Mouse (Mus musculus) forebrain, embryonic 15.5 days (tissue): Measurements from ENCODE around the gene Fscn3. TPM values are rescaled to one million over a fixed set of nuclear protein-coding genes. Genes with fewer than 3 reads are reported as not detected.

Source experiments
- ATAC-seq: fragments of 200-750 bp; cut with Nextera tagmentation; replicated peaks from 2 replicates; pipeline ENCODE4 v1.8.0; 2017; ENCODE audit warnings: mild to moderate bottlenecking, moderate TSS enrichment, moderate library complexity
- H3K27ac ChIP-seq: fragments of 300-500 bp; sonication (generic); replicated peaks from 2 replicates; pipeline ENCODE4 v1.5.1; 2015; ENCODE audit warnings: mild to moderate bottlenecking, inconsistent platforms
- H3K27me3 ChIP-seq: fragments of 300-500 bp; sonication (generic); 2 replicates; pipeline ENCODE4 v1.6.1; 2015; ENCODE audit warnings: inconsistent platforms
- H3K36me3 ChIP-seq: fragments of 300-500 bp; sonication (generic); 2 replicates; pipeline ENCODE4 v1.6.1; 2015; ENCODE audit warnings: mild to moderate bottlenecking, inconsistent platforms
- H3K4me1 ChIP-seq: fragments of 300-500 bp; sonication (generic); 2 replicates; pipeline ENCODE4 v1.6.1; 2015; ENCODE audit warnings: inconsistent platforms
- H3K4me2 ChIP-seq: fragments of 300-500 bp; sonication (generic); replicated peaks from 2 replicates; pipeline ENCODE4 v1.6.1; 2015; ENCODE audit warnings: mild to moderate bottlenecking, inconsistent platforms
- H3K4me3 ChIP-seq: fragments of 300-500 bp; sonication (generic); 2 replicates; pipeline ENCODE4 v1.5.1; 2015; ENCODE audit warnings: mild to moderate bottlenecking, inconsistent platforms
- H3K9ac ChIP-seq: fragments of 300-500 bp; sonication (generic); replicated peaks from 2 replicates; pipeline ENCODE4 v1.6.1; 2015; ENCODE audit warnings: mild to moderate bottlenecking, inconsistent platforms
- H3K9me3 ChIP-seq: fragments of 300-500 bp; sonication (generic); 2 replicates; pipeline ENCODE4 v1.6.1; 2016; ENCODE audit warnings: inconsistent platforms
- WGBS: fragments of 180-500 bp; shearing (Covaris S2); methylation state at CpG from one replicate; pipeline ENCODE4 v1.1.7; 2015; ENCODE audit warnings: mixed read lengths; 5-methylcytosine and 5-hydroxymethylcytosine counted together
- polyA plus RNA-seq: library from polyadenylated mRNA; unstranded; fragments of >200 nt; fragmentation: Nextera tagmentation; extraction: Ambion mirVana; gene quantifications from 2 replicates; pipeline ENCODE4 v1.2.1, GENCODE M21; 2015

The Fscn3 gene
- polyA plus RNA-seq, 1 experiment from 2014 or later = not detected

DNA sequence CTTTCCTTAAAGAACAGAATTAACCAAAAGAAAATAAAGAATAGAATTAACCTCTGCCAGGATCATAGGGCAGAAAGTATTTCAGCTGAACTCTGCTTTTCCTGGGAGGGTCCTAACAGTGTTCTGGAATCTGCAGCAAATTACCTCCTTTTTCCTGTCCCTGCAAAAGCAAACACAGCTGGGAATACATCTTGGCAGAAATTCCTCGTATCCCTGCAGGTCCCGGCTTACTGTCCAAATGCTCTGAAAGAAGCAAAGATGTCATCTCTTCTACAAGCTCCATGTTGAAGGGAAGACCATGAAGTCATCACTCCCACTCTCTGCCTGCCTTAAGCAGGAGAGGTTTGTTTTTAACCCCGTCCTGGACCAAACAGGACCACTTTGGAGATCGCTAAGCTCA is 10.6 kb upstream of the Fscn3 start:
- Histone ChIP-seq H3K4me2 (no peak overlapping the region), H3K9ac (no peak overlapping the region), H3K4me3 (no peak overlapping the region), H3K27ac (no peak overlapping the region), H3K36me3 (peaks cover 57% of the 10 kb centered on the region), H3K27me3 (no peaks in the 10 kb centered on the region), H3K9me3 (no peaks in the 10 kb centered on the region), H3K4me1 (peaks cover 26% of the 10 kb centered on the region)
- ATAC-seq = no peak
- WGBS = 77% methylated on average over 4 of the region's 4 CpGs

- WGBS = 84% methylated on average over 14 of the region's 14 CpGs
- Histone ChIP-seq H3K36me3 (peaks cover 55% of the 10 kb centered on the region), H3K9ac (no peak overlapping the region), H3K4me2 (no peak overlapping the region), H3K27me3 (no peaks in the 10 kb centered on the region), H3K4me1 (peaks cover 30% of the 10 kb centered on the region), H3K4me3 (no peak overlapping the region), H3K9me3 (no peaks in the 10 kb centered on the region), H3K27ac (no peak overlapping the region)
- ATAC-seq = no peak
Observed at GRCm38 (mm10) chr6:28418449-28418848, 9.1 kb upstream of the Fscn3 start.

GRCm38 (mm10) chr6:28419673-28420072 is 7.9 kb upstream of the Fscn3 start:
- no peak for ATAC-seq
- WGBS = 72% methylated on average over 2 of the region's 2 CpGs
- Histone ChIP-seq H3K9me3 (no peaks in the 10 kb centered on the region), H3K27me3 (no peaks in the 10 kb centered on the region), H3K4me3 (no peak overlapping the region), H3K27ac (no peak overlapping the region), H3K36me3 (peaks cover 47% of the 10 kb centered on the region), H3K4me1 (peaks cover 37% of the 10 kb centered on the region), H3K4me2 (peak overlapping the region; percentile 92), H3K9ac (no peak overlapping the region)

DNA sequence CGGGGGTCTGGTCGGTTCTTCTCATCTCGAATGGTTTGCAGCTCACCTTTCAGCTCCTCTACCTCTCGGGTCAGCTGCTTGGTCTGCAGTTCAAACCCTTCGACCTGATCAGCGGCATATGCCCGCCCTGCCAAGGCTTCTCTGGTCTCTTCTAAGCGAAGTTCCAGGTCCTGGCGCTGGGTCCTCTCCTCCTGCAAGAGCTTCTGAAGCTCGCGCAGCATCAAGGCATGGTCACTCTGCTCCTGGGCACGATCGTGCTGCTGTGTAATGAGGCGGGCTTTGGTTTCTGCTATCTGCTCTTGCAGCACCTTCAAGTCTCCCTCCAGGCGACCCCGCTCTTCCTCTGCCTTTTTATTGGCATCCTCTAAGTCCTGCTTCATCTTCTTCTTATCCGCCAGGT is 7.2 kb upstream of the Fscn3 start:
- H3K27me3 ChIP-seq = no peaks in the 10 kb centered on the region
- H3K4me2 ChIP-seq = peak overlapping the region; percentile 92
- ATAC-seq = no peak
- WGBS = 81% methylated on average over 17 of the region's 17 CpGs
- H3K36me3 ChIP-seq = peaks cover 41% of the 10 kb centered on the region
- no peaks in the 10 kb centered on the region for H3K9me3 ChIP-seq
- H3K27ac ChIP-seq = no peak overlapping the region
- peaks cover 43% of the 10 kb centered on the region for H3K4me1 ChIP-seq
- H3K9ac ChIP-seq = peak overlapping the region; percentile 63; the same call in 1 of the 2 replicates
- peak overlapping the region; percentile 69 for H3K4me3 ChIP-seq

DNA sequence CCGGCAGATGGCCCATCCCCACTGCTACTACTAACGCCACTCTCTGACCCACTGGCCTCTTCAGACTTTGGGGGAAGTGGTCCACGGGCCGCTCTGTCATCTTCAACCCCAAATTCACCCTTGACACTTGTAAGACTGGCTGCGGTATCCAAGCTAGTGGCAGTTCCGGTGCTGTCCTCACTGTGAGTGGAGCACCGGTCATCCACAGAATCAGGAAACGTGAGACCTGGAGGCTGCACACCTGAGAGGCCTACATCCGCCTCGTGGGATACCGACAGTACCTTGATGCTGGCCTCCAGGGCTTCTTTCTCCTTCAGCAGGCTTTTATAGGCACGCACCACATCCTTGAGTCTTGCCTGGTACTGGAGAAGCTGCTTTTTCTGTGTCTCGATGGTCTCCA is 6.7 kb upstream of the Fscn3 start:
- Histone ChIP-seq H3K9ac (peak overlapping the region; percentile 63), H3K27me3 (no peaks in the 10 kb centered on the region), H3K4me1 (peaks cover 43% of the 10 kb centered on the region), H3K36me3 (peaks cover 39% of the 10 kb centered on the region), H3K4me3 (peak overlapping the region; percentile 69), H3K27ac (no peak overlapping the region), H3K4me2 (peak overlapping the region; percentile 92), H3K9me3 (no peaks in the 10 kb centered on the region)
- no peak for ATAC-seq
- WGBS = 24% methylated on average over 13 of the region's 13 CpGs

GRCm38 (mm10) chr6:28421469-28422000 is 6.1 kb upstream of the Fscn3 start:
- peak overlapping the region; percentile 63 for H3K9ac ChIP-seq
- peak overlapping the region; percentile 92 for H3K4me2 ChIP-seq
- H3K4me1 ChIP-seq = peaks cover 43% of the 10 kb centered on the region
- peak overlapping the region; percentile 35; the same call in 1 of the 2 replicates for H3K27ac ChIP-seq
- ATAC-seq = peak; percentile 81
- peak overlapping the region; percentile 69 for H3K4me3 ChIP-seq
- H3K36me3 ChIP-seq = peaks cover 38% of the 10 kb centered on the region
- H3K27me3 ChIP-seq = no peaks in the 10 kb centered on the region
- under 1% methylated on average over 27 of the region's 27 CpGs for WGBS
- no peaks in the 10 kb centered on the region for H3K9me3 ChIP-seq

GRCm38 (mm10) chr6:28422651-28423290 is 4.8 kb upstream of the Fscn3 start:
- Histone ChIP-seq H3K4me2 (peak overlapping the region; percentile 61), H3K4me3 (peak overlapping the region; percentile 99), H3K27ac (peak overlapping the region; percentile 84; the same call in 1 of the 2 replicates), H3K27me3 (no peaks in the 10 kb centered on the region), H3K9me3 (no peaks in the 10 kb centered on the region), H3K4me1 (peaks cover 39% of the 10 kb centered on the region), H3K36me3 (peaks cover 28% of the 10 kb centered on the region), H3K9ac (no peak overlapping the region)
- no peak for ATAC-seq
- 70% methylated on average over 15 of the region's 15 CpGs for WGBS

- Histone ChIP-seq H3K9me3 (no peaks in the 10 kb centered on the region), H3K36me3 (peaks cover 23% of the 10 kb centered on the region), H3K4me1 (peaks cover 39% of the 10 kb centered on the region), H3K9ac (peak within 1 kb of the TSS; percentile 94), H3K4me2 (peak within 1 kb of the TSS; percentile 61), H3K4me3 (peak within 1 kb of the TSS; percentile 99), H3K27ac (peak within 1 kb of the TSS; percentile 84), H3K27me3 (no peaks in the 10 kb centered on the region)
- 2% methylated on average over 36 of the region's 42 CpGs for WGBS
- ATAC-seq = peak; percentile 75
Observed at GRCm38 (mm10) chr6:28423313-28423712, 4.3 kb upstream of the Fscn3 start, which contains the start of gene Arf5. Arf5 (plus strand) TSS chr6:28423560.

DNA sequence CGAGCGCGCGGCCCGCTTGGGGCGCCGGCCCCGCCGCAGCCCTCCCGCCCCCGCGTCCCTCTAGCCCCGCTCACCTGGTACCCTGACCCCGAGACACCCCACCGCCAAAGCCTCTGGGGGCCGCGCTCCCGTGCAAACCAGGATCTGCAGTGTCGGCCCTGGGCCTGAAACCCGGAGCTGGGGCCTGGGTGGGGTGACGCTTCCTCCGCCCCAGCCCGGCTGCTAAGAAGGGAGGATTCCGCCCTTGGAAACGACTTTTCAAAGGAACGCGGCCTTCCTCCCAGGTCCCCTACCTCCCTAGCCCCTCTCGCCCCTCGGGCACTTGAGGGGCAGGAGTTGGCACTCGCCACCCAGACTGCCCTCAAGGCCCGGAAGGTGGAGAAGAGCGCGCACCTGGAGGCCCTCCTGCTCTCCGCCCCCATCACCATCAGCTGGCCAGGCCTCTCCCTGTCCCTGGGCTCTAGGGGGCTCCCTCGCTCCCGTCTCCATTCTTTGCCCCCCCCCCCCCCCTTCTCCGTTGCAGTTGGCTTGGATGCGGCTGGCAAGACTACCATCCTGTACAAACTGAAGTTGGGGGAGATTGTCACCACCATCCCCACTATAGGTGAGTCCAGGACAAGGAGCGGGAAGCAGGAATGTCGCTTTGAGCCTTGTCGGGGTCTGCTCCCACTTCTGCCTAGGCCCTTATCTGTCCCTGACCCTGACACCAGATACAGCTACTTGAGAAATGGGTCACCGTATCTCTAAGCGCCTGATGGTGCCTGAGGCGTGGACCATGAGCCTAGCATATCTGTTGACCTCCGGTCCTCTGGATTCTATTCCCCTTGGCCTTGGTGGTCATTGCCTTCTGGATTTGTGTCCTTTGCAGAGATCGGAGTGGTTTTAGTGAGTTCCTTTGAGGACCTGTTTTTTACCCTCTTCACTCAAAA is 3.6 kb upstream of the Fscn3 start:
- no peaks in the 10 kb centered on the region for H3K9me3 ChIP-seq
- ATAC-seq = peak; percentile 42
- peak overlapping the region; percentile 94 for H3K9ac ChIP-seq
- no peaks in the 10 kb centered on the region for H3K27me3 ChIP-seq
- H3K36me3 ChIP-seq = peaks cover 16% of the 10 kb centered on the region
- H3K4me2 ChIP-seq = peak overlapping the region; percentile 61
- H3K4me3 ChIP-seq = peak overlapping the region; percentile 99
- H3K4me1 ChIP-seq = peaks cover 39% of the 10 kb centered on the region
- 11% methylated on average over 44 of the region's 46 CpGs for WGBS
- H3K27ac ChIP-seq = peak overlapping the region; percentile 84

DNA sequence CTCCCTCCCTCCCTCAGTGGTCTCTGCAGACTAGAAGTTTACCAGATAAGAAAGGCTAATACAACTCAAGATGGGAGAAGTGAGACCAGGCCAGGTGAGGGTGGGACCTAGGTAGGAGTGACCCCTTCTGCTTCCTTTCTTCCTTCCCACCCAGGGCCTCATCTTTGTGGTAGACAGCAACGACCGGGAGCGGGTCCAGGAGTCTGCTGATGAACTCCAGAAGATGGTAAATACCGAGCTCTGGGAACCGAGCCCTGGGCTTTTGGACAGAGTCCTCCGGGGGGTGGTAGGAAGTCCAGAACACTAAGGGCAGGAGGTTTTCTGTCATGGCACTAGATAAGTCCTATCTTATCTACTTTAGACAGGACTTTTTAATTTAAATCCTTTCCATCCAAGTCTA is 2.6 kb upstream of the Fscn3 start:
- Histone ChIP-seq H3K9me3 (no peaks in the 10 kb centered on the region), H3K9ac (no peak overlapping the region), H3K4me3 (0 out of 2 replicates have a peak overlapping the region, but pooled peaks have one; percentile 99), H3K4me2 (peak overlapping the region; percentile 61; the same call in 1 of the 2 replicates), H3K4me1 (peaks cover 30% of the 10 kb centered on the region), H3K27me3 (no peaks in the 10 kb centered on the region), H3K27ac (no peak overlapping the region), H3K36me3 (peaks cover 12% of the 10 kb centered on the region)
- 96% methylated on average over 6 of the region's 6 CpGs for WGBS
- ATAC-seq = no peak

DNA sequence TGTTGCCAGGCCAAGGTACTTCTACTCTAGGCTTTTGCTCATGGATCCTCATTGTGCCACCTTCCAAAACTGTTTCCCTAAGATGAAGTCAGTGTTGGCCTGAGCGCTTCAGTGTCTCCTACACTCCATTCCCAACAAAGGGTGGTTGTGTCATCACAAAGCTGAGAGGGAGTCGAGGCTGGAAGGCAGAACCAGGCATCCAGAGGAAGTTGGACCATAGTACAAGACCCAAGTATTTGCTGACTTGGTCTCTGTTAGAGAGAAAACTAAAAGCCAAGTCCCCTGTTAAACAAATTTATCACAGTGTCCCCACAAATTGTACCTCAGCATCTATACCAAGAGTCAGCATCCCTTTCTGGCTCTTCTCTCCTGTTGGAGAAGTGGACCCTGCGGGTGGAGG is 701 bp downstream of the Fscn3 start, which contains the start of gene Gcc1:
Gene Gcc1, minus strand, starts transcription at position 101 of the 400 bp plus-strand sequence.
- ATAC-seq = no peak
- H3K4me3 ChIP-seq = no peak within 1 kb of the TSS
- no peak within 1 kb of the TSS for H3K9ac ChIP-seq
- no peaks in the 10 kb centered on the region for H3K9me3 ChIP-seq
- peaks cover 12% of the 10 kb centered on the region for H3K36me3 ChIP-seq
- H3K4me1 ChIP-seq = peaks cover 13% of the 10 kb centered on the region
- H3K27ac ChIP-seq = no peak within 1 kb of the TSS
- 88% methylated on average over 3 of the region's 3 CpGs for WGBS
- no peaks in the 10 kb centered on the region for H3K27me3 ChIP-seq
- no peak within 1 kb of the TSS for H3K4me2 ChIP-seq

- H3K9me3 ChIP-seq = no peaks in the 10 kb centered on the region
- H3K4me1 ChIP-seq = peaks cover 4% of the 10 kb centered on the region
- H3K27me3 ChIP-seq = no peaks in the 10 kb centered on the region
- WGBS = 95% methylated on average over 11 of the region's 11 CpGs
- peaks cover 12% of the 10 kb centered on the region for H3K36me3 ChIP-seq
- no peak overlapping the region for H3K27ac ChIP-seq
- H3K4me2 ChIP-seq = no peak overlapping the region
- H3K9ac ChIP-seq = no peak overlapping the region
- no peak overlapping the region for H3K4me3 ChIP-seq
- ATAC-seq = no peak
Observed at GRCm38 (mm10) chr6:28429870-28430269, 2.3 kb downstream of the Fscn3 start.
